Mouse (Mus musculus): ENCODE data around the gene S100a6.

S100a6 gene

DNA sequence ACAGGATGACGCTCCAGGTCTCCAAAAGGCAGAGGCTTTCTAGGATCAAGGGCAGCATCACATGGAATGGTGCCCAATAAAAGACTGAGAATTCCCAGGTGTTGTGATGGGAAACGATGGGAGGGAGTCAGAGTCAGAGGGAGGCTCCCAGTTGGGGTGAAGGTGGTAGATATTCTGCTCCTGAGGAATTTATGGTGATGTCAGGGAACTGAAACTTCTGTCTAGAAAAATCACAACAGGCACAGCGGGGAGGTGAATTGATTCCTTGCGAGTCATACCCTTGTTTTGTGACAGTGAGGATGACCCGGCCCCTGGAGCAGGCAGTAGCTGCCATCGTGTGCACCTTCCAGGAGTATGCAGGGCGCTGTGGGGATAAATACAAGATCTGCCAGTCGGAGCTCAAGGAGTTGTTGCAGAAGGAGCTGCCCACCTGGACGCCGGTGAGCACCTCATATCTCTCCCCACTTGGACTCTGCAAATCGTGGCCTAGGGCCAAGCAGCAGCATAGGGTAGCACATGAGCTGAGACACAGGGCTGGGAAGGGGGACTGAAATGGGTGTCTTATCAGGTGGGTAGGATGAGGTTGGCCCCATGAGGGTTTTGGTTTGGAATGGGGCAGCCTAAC is 11.1 kb upstream of the S100a6 start, which contains the start of gene Gm42674:
Gm42674 (plus strand) TSS at position 419 of the 625 bp plus-strand sequence.
- no peak for DNase-seq

DNA sequence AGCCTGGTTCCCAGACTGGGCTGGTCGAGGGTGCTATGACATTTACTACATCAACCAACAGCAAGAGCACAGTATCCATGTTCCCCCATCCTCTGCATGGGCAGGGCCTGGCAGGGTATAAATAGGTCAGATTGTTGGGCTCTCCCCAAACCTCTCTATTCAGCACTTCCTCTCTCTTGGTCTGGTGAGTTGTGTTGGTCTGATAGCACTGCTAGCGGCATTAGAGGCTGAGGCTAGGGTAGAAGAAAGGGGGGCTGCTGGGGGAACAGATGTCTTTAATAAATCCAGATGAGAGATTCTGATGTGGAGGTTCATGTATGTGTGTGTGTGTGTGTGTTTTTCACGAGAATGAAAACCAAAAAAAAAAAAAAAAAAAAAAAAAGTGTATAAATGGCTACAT is 9.1 kb upstream of the S100a6 start, which contains the start of gene S100a4:
S100a4 (plus strand) TSS at position 149 of the 400 bp plus-strand sequence.
- DNase-seq = no peak

DNA sequence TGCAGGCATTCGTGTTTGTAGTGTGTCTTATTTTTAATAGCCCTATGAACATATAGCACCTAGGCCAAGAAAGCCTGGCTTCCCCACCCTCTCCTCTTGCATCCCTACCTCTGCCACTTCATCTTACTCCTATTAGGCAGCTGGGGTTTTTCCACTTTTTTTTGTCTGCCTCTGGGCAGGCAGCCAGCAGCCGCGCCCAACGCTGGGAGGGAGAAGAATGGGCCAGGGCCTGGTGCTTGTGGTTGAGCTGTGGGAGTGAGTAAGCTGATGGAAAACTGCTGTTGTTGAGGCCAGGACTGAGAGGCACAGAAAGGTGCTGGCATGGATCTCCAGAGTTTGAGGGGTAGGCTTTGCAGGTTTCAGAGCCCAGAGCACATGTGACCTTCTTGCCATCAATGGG is 8.3 kb upstream of the S100a6 start:
- peak in 1 of 2 experiments; percentile 34 for DNase-seq

DNA sequence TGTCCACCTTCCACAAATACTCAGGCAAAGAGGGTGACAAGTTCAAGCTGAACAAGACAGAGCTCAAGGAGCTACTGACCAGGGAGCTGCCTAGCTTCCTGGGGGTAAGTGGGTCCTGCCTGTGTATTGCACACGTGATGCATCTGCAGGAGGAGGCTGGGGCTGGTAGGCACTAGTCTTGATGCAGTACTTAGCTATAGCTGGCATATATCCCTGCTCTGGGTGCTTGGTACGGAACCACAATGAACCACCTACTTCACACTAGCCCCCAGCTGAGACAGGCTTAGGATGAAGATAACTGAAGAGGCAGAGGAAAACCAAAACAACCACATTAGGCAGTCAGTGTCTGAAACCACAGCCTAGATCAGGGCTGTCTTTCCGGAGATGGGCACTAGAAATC is 7.6 kb upstream of the S100a6 start:
- DNase-seq = no peak

DNA sequence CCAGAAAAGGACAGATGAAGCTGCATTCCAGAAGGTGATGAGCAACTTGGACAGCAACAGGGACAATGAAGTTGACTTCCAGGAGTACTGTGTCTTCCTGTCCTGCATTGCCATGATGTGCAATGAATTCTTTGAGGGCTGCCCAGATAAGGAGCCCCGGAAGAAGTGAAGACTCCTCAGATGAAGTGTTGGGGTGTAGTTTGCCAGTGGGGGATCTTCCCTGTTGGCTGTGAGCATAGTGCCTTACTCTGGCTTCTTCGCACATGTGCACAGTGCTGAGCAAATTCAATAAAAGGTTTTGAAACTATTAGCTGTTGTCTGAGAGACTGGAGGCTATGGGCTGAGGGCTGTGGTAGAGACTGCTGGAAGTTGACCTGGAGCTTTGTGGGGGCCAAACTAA is 6.9 kb upstream of the S100a6 start:
- no peak for DNase-seq

DNA sequence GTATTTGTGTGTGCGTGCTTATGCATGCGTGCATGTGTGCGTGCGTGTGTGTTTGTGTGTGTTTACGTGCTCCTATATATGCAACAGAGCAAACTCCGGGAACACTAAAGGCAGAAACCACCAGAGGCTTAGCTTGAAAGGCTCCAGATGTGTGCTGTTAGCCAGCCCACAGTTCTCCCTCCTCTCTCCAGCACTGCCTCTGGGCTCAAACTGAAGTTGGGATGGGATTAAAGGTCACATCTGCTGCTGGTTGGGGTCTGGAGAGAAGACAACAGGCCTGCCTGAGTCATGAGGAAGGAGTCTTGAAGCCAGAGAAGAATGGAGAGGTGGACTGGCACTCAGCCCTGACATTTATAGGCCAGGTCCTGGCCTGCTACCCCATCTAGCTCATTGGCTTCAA is 6.5 kb upstream of the S100a6 start:
- no peak for DNase-seq

DNA sequence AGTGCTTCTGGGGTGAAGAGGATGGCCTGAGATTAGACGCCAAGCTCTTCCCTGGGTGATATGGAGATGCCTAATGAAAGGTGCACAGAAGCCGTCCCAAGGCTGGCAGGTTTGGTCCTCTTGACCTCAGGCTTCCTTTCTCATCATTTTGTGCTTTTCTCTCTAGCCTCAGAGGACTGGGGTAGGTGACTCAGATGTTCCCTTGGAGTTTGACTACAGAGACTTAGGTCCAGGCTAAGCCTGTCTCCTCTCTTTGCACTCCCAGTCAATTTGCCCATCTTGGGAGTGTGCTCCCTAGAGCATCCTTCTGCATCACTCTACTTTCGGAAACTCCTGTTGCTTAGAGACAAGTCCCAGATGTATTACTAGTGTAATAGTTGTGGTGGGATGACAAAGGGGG is 5.3 kb upstream of the S100a6 start:
- no peak for DNase-seq

DNA sequence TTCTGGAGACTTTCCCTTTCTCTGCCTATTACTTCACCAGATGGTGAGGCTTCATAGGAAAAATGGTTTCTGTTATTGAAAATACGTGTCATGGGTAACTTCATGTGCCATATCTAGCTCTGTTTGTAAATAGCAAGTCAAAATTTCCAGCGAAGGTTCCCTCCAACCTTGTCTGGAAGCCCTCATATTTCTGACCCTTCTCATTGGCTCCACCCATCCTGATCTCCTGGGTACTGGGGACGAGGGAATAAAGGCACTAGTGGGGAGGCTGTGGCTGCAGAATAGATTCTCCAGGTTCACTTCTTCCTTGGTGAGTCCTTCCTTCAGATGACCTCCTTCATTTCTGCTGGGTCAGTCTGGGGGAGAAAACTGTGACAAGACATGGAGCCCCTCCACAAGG is 4.5 kb upstream of the S100a6 start, which contains the start of gene S100a5:
S100a5 (plus strand) TSS at position 301 of the 400 bp plus-strand sequence.
- no peak for DNase-seq

DNA sequence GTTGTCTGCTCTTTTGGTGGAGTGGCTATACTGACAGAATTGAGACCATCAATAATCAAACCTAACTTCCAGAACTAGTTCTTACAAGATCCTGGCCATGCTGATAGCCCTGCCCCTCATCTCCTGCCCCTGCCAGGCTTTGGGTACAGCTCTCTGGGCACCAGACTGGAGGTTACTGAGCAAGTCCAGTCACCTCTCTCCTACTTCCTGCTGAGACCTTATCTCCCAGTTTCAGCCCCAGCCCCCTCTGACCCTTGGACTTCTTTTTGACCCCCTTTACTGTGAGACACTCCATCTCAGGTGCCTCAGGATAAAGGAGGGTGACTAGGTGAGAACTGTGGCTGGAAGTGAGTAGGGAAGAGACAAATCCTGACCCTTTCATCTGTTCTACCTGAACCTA is 3.6 kb upstream of the S100a6 start:
- DNase-seq = no peak

DNA sequence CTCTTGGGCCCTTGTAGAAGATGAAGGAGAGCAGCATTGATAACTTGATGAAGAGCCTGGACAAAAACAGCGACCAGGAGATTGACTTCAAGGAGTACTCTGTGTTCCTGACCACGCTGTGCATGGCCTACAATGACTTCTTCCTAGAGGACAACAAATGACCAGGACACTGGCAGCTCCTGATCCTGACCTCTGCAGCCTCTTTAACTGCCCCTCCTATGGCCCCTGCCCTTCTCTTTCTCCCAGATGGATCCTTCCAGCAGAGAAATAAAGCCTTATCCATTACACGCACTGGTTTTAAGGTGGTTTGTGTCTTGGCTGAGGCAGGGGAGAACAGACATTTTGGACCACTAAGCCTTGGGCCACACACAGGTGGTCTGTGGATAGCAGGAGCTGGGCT is 1.2 kb upstream of the S100a6 start:
- no peak for DNase-seq

DNA sequence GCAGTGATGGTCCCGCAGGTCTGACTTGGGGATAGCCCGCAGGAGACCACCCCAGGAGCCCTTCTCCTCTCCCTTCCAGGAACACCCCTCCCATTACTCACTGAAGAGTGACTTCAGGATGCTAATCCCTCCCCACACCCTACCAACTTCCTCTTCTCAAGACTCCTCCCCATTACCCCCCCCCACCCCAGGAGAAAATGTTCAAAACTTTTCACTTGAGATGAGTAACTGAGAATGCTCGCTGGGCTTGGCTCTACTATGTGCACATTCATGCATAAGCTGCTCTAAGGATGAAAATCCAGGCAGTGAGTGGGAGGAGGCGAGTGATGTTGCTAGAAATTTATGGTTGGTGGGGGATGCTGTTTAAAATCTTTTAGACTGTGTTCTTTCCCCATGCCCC is 621 bp upstream of the S100a6 start:
- no peak for DNase-seq

DNA sequence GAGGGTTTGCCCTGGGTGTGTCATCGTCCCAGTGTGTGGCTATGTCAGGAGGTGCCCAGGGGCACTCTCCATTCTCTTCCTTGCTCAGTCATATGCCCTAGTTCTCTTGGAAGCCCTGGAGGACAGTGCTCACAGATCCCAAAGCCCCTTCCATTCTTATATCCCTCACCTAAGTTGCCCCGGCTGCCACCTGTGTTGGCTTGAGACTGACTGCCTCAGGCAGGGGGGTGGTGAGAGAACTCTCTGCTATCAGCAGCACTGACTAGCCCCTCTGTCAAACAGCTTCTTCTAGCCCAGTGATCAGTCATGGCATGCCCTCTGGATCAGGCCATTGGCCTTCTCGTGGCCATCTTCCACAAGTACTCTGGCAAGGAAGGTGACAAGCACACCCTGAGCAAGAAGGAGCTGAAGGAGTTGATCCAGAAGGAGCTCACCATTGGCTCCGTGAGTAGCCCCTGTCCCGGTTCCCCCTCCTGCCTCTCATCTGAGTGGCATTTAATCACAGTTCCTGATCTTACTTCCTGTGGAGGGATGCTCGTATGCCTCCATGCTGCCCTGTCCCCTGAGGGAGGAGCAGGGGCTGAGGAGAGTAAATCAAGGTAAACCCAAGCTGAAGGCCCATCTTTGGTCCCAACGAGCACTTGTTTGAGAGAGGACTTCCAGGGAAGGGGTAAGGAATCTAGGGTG is 922 bp downstream of the S100a6 start:
- DNase-seq = no peak

DNA sequence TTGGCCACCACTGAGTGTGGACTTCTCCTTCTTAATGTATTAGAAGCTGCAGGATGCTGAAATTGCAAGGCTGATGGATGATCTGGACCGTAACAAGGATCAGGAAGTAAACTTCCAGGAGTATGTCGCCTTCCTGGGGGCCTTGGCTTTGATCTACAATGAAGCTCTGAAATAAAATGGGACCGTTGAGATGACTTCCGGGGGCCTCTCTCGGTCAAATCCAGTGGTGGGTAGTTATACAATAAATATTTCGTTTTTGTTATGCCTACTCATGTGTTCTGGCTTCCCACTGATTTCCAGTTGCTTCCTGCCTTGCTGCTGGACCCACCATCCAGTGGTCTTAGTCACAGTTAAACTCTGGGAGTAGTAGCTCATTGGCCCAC is 1.5 kb downstream of the S100a6 start:
- DNase-seq = no peak

DNA sequence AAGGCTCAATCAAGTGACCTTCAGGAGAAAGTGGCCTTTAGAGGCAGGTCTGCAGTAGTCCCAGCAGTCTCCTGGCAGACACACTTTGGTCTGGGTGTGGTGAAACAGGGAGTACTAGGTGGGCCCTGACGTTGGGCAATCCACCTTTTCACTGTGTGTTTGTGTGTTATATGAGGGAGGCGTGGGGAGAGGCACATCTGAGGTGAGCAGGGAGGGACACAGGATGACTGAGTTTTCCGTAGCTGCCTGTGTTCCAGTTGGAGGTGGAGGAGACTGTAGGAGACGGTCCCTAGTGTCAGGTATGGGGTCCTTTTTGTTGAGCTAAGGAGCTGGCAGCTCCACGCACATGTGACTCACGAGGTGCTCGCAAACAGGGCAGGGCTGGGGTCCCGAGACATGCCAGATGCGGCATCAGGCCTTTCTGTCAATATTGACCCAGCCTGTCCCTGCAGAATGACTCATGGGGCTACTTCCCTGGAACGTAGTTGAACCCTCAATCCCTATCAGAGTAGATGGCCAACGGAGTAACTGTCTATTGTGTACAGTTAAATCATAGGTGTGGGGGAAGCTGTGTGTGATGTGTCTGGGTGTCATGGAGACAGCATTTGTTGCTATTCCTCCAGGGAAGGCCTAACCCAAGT is 2.0 kb downstream of the S100a6 start:
- no peak for DNase-seq

DNA sequence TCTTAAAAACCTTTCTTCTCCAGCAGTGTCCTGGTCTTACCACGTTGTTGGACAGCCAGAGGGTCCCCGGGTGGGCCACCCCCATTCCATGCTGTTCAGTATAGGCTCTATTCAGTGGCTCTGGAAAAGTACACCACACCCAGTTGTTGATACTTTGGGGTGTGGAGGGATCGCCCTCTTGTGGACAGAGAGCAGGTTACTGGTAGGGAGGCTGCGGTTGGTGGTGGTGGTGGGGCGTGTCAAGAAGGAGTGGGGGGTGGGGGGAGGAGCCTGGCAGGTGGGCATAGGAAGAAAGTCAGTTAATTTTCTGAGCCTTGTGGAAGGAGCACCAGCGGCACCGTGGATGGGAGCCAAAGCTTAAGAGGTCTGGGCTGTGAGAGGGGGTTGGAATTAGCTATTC is 2.7 kb downstream of the S100a6 start:
- peak; percentile 59 to 68 for DNase-seq

DNA sequence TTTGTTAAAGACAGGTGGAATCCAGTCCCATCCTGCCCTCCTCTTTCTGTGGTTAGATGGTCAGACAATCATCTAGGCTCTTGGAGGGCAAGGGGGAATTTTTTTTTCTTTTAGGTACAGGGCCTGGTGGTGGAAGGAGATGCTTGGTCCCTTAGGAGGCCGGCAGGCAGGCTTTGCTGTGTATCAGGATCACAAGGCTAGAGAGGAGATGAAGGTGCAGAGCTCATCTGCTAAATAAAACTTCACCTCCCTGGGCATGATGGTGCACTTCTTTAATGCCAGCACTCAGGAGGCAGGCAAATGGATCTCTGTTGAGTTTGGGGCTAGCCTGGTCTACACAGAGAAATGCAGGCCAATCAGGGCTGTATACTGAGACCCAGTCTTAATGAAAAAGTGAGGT is 3.2 kb downstream of the S100a6 start:
- DNase-seq = no peak

DNA sequence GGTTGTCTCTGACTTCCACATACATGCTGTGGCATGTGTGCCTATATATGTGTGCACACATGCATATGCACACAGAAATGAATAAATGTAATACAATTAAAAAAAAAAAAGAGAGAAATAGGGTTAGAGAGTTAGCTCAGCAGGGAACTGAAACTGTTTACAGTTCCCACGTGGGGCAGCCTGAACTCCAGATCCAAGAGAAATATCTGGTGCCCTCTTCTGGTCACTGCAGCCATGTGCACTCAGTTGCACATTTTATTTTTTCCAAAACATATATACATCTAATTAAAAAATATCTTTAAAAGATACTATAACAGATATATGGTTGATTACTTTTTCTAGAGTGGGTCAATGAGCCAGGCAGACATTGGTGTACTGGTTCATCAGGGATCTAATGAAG is 4.9 kb downstream of the S100a6 start:
- no peak for DNase-seq

DNA sequence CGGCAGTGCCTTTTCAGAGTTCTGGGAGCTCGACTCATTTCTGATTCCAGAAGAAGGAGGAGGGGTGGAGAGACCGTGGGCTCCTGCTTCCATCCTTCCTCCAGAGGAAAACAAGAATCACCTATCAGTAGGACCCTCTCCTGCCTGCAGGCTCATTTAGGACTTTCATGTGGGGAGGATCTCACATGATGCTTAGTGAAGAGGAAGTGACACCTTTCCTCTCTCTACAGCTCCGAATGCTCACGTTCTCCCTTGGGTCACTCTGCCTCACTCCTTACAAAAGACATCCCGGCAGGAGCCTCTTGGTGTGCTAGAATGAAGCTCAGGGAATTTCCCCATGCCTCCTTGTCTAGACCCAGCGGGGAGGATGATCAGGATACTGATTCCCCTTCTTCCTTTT is 8.9 kb downstream of the S100a6 start:
- DNase-seq = no peak

DNA sequence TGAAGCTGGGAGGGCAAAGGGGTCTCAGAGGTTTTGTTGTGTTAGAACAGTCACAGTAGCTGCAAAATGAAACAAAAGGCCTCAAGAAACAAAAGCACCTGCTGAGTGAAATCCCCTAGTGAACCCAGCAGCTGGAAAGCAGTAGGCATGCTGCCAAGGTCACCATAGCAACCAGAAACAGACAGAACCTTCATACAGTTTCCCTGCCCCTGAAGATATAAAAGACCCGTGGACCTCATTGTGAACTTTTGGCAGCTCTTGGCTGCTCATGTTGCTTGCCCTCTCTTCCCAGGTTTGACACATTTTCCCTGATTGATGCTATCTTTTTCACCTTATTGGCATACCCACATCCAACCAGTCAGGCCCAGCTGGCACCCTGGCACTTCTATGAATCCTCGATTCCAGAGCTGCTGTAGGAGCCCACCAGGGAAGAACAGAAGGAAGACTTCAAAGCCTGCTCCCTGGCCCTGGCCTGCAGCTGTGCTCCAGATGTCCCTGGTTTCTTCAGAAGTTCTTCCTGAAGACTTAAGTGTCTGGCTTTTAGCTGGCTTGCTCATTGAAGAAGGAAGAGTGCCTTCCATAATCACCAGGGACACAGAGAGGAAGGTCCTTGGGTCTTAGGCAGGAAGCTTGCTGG is 10.9 kb downstream of the S100a6 start:
- DNase-seq = no peak

DNA sequence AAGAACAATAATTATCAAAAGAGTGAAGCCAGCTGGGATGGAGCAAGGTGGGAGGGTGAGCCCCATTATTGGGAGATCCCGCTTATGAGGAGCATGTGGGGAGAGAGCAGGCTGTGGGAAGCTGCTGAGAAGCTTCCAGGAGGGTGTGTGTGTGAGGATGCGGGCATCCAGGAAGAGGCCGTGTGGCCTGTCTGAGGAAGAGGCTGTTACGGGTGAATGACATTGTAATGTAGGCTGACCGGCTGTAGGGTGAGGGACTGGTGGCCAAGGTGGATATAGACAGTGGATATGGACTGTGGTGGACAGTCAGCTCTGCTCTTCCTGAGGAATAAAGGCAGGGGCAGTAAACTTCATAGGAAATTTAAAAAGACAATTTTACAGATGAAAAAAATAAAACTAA is 12.8 kb downstream of the S100a6 start:
- DNase-seq = no peak

DNA sequence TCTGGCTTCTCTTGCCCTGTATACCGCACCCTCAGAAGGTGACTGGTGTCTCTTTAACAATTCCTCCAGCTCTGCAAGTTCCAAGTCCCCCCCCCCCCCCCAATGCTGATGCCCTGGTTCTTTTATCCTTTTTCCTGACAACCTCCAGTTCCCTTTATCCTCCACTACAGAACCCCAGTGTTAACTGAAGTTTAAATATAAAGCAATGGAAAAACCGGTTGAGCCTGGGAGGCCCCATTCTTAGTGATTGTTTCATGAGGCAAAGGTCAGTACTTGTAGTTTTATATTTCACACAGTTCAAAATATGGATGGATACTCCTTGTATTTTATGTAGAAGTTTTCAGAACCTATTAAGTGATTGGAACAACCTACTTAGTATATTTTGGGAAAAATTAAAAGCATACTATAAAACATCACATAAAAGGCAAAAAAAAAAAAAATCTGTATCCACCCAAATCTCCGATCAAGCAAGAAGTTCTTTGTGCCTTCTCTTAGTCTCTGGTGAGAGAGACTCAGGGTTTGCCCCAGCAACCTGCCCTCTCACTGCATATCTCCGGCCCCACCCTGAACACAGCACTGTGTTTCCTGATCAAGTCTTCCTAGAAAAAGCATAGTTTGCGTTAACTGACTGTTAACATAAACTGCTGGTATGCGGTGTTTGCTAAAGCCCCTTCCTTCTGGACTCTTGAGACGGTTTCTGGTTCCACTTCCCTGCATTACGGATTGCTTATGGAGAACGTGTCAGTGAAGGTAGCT is 13.8 kb downstream of the S100a6 start:
- no peak for DNase-seq

DNA sequence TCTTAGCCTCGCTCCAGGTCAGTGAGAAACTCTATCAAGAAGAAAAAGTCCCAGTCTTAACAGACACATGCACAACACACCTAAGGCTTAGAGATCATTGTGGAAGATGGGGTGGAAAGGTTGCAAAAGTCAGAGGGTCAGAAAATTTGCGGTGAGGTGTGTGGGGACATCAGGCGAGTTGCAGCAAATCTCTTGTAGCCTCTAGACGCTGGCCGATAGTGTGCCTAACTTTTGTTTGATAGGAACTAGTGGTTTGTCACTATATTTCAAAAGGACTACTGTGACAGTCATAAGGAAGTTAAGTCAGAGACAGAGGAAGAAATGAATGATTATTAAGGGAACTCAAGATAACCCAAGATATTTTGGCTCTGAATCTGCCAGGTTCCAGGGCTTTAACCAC is 14.7 kb downstream of the S100a6 start:
- DNase-seq = no peak

DNA sequence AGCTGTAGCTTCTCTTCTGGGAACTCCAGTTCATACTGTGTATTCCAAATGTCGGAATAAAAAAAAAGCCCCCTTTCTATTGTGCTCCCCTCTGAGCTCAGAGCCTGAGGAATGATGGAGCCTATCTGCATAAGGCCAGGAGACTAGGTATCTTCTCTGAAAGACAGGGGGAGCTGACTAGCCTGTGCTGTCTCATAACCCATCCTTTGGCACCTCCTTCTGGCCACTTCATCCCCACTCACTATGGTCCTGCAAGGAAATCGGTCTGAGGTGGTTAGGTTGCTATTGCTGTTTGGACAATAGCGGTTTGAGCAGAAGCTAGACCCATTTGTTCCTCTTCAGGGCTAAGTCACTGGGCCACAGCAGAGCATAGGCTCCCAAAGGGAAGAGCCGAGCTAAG is 15.1 kb downstream of the S100a6 start:
- no peak for DNase-seq
